Mouse (Mus musculus) ES-Bruce4 (cell line): ENCODE measurements at regions not wholly inside any gene's neighbourhood (a gene's known extent, or its start where the extent isn't known, plus 50 kb on each side); places are given as distances from the start of the nearest gene placed in this dataset.

Experiments used
- H3K27ac ChIP-seq: 2 replicates; pipeline ENCODE4 v1.5.1; 2012; ENCODE audit warnings: low read length, inconsistent platforms; ENCODE audit not compliant: insufficient read depth
- H3K27me3 ChIP-seq: 2 replicates; pipeline ENCODE4 v1.6.1; 2012; ENCODE audit warnings: mild to moderate bottlenecking, low read length, inconsistent platforms; ENCODE audit not compliant: control insufficient read depth, poor library complexity, insufficient read depth, severe bottlenecking
- H3K36me3 ChIP-seq: 2 replicates; pipeline ENCODE4 v1.6.1; 2012; ENCODE audit warnings: inconsistent platforms, mild to moderate bottlenecking, low read length, moderate library complexity; ENCODE audit not compliant: control insufficient read depth, poor library complexity, insufficient read depth, severe bottlenecking
- H3K4me1 ChIP-seq: one replicate; pipeline ENCODE4 v1.8.1; 2011; ENCODE audit warnings: low read length; ENCODE audit not compliant: control insufficient read depth, insufficient read depth
- H3K4me3 ChIP-seq: 2 replicates; pipeline ENCODE4 v1.5.1; 2011; ENCODE audit warnings: low read depth, mild to moderate bottlenecking, low read length
- H3K9ac ChIP-seq: 2 replicates; pipeline ENCODE4 v1.6.1; 2012; ENCODE audit warnings: low read depth, mild to moderate bottlenecking, inconsistent platforms; ENCODE audit not compliant: poor library complexity, severe bottlenecking
- H3K9me3 ChIP-seq: replicated peaks from 2 replicates; pipeline ENCODE4 v1.6.1; 2012; ENCODE audit warnings: mild to moderate bottlenecking, low read length, inconsistent platforms; ENCODE audit not compliant: control insufficient read depth, poor library complexity, insufficient read depth, severe bottlenecking
- CTCF ChIP-seq: IDR thresholded peaks from one replicate; pipeline ENCODE4 v1.8.1; 2011; ENCODE audit warnings: low read depth, low read length
- EP300 ChIP-seq: IDR thresholded peaks from 2 replicates; pipeline ENCODE4 v1.6.1; 2011; ENCODE audit warnings: low read depth, low read length; ENCODE audit not compliant: insufficient read depth
- POLR2A ChIP-seq: IDR thresholded peaks from one replicate; pipeline ENCODE4 v1.8.1; 2011; ENCODE audit warnings: low read length; ENCODE audit not compliant: insufficient read depth

GRCm38 (mm10) chr14:102621546-102621945 is 360.9 kb downstream of the Kctd12 start:
- H3K27me3 ChIP-seq, result no peaks in the 10 kb centered on the region
- no peaks in the 10 kb centered on the region for H3K36me3 ChIP-seq
- H3K9ac ChIP-seq, result no peak overlapping the region
- no peak overlapping the region for H3K4me3 ChIP-seq
- H3K9me3 ChIP-seq, result no peaks in the 10 kb centered on the region
- TF ChIP-seq CTCF (no peak), POLR2A (no peak), EP300 (no peak)
- no peak overlapping the region for H3K27ac ChIP-seq
- no peaks in the 10 kb centered on the region for H3K4me1 ChIP-seq

GRCm38 (mm10) chr14:102619056-102619455 is 363.4 kb downstream of the Kctd12 start:
- TF ChIP-seq EP300, result no peak
- TF ChIP-seq POLR2A, result no peak
- TF ChIP-seq CTCF, result no peak

GRCm38 (mm10) chr14:102615588-102616309 is 366.7 kb downstream of the Kctd12 start:
- no peak overlapping the region for H3K27ac ChIP-seq
- no peaks in the 10 kb centered on the region for H3K36me3 ChIP-seq
- TF ChIP-seq EP300, result no peak
- no peak for TF ChIP-seq CTCF
- TF ChIP-seq POLR2A, result no peak
- no peaks in the 10 kb centered on the region for H3K4me1 ChIP-seq
- H3K27me3 ChIP-seq, result no peaks in the 10 kb centered on the region
- H3K9me3 ChIP-seq, result no peaks in the 10 kb centered on the region
- H3K4me3 ChIP-seq, result no peak overlapping the region
- no peak overlapping the region for H3K9ac ChIP-seq

More at GRCm38 (mm10) chr14:102619056-102619455, 363.4 kb downstream of the Kctd12 start:
- Histone ChIP-seq H3K27me3 (no peaks in the 10 kb centered on the region), H3K4me3 (no peak overlapping the region), H3K36me3 (no peaks in the 10 kb centered on the region), H3K27ac (no peak overlapping the region), H3K9ac (no peak overlapping the region), H3K4me1 (no peaks in the 10 kb centered on the region), H3K9me3 (no peaks in the 10 kb centered on the region)

GRCm38 (mm10) chr14:102606055-102606454 is 376.4 kb downstream of the Kctd12 start:
- Histone ChIP-seq H3K4me1 (no peaks in the 10 kb centered on the region), H3K9me3 (no peaks in the 10 kb centered on the region), H3K27ac (no peak overlapping the region), H3K4me3 (no peak overlapping the region), H3K9ac (no peak overlapping the region), H3K36me3 (no peaks in the 10 kb centered on the region), H3K27me3 (no peaks in the 10 kb centered on the region)
- no peak for TF ChIP-seq POLR2A

- no peaks in the 10 kb centered on the region for H3K4me1 ChIP-seq
- TF ChIP-seq POLR2A, result no peak
- no peak overlapping the region for H3K9ac ChIP-seq
- H3K27me3 ChIP-seq, result no peaks in the 10 kb centered on the region
- no peaks in the 10 kb centered on the region for H3K9me3 ChIP-seq
- H3K27ac ChIP-seq, result no peak overlapping the region
- H3K4me3 ChIP-seq, result no peak overlapping the region
- no peaks in the 10 kb centered on the region for H3K36me3 ChIP-seq
These were observed 387.6 kb downstream of the Kctd12 start for GRCm38 (mm10) chr14:102594850-102595249.

GRCm38 (mm10) chr14:102553781-102554180 is 428.7 kb downstream of the Kctd12 start:
- no peak overlapping the region for H3K27ac ChIP-seq
- no peak overlapping the region for H3K4me3 ChIP-seq
- H3K4me1 ChIP-seq, result no peaks in the 10 kb centered on the region
- H3K27me3 ChIP-seq, result no peaks in the 10 kb centered on the region
- 0 out of 2 replicates have a peak, but pooled peaks cover 2% of the 10 kb centered on the region for H3K9me3 ChIP-seq
- TF ChIP-seq POLR2A (no peak), CTCF (no peak), EP300 (no peak)
- H3K36me3 ChIP-seq, result no peaks in the 10 kb centered on the region
- no peak overlapping the region for H3K9ac ChIP-seq
